Mouse (Mus musculus): Measurements from ENCODE around the gene Mlec. TPM values are rescaled to one million over a fixed set of nuclear protein-coding genes. Genes with fewer than 3 reads are reported as not detected.

Mlec gene
- total and polyA plus RNA-seq, 3 experiments = 156 to 167 TPM; not detected in 1

GRCm38 (mm10) chr5:115152132-115152956 is 5.6 kb downstream of the Mlec start:
- peaks cover 7 to 21% of the 10 kb centered on the region in 2 experiments for H3K4me1 ChIP-seq (ENCODE audit: control insufficient read depth in 1 of 2, insufficient read depth in 2 of 2, low read length in 2 of 2)

GRCm38 (mm10) chr5:115151457-115151856 is 6.5 kb downstream of the Mlec start:
- Histone ChIP-seq H3K36me3 (ENCODE audit: control insufficient read depth in 1 of 2, insufficient read depth in 2 of 2, low read length in 2 of 2) (peaks cover 22 to 26% of the 10 kb centered on the region in 2 experiments), H3K79me2 (ENCODE audit: control insufficient read depth, insufficient read depth, low read length, poor library complexity) (peaks cover 42% of the 10 kb centered on the region), H3K4me1 (ENCODE audit: control insufficient read depth in 1 of 2, insufficient read depth in 2 of 2, low read length in 2 of 2) (peaks cover 7 to 20% of the 10 kb centered on the region in 2 experiments), H3K27me3 (ENCODE audit: control insufficient read depth in 1 of 2, insufficient read depth in 2 of 2, low read length in 2 of 2) (no peaks in the 10 kb centered on the region), H3K27ac (ENCODE audit: control insufficient read depth, low read depth, low read length) (no peak overlapping the region), H3K9ac (ENCODE audit: control insufficient read depth, low read depth, low read length, poor library complexity, severe bottlenecking) (no peak overlapping the region), H3K9me3 (replicated peaks; ENCODE audit: insufficient read depth, low read length) (no peaks in the 10 kb centered on the region), H3K4me3 (ENCODE audit: control insufficient read depth in 1 of 2, insufficient read depth in 1 of 2, low read depth in 2 of 2, low read length in 2 of 2) (no peak overlapping the region)
- TF ChIP-seq MEF2A (IDR thresholded peaks at IDR 0.05; ENCODE audit: extremely low read depth, insufficient replicate concordance, low read depth, low read length, poor library complexity, severe bottlenecking) = no peak
- no peak for TF ChIP-seq GABPA (IDR thresholded peaks at IDR 0.05; ENCODE audit: low read depth, low read length)
- no peak for TF ChIP-seq TAL1 (IDR thresholded peaks at IDR 0.05; ENCODE audit: low read length)
- TF ChIP-seq MYB (IDR thresholded peaks at IDR 0.05; ENCODE audit: low read depth, low read length) = no peak
- TF ChIP-seq USF1 (IDR thresholded peaks at IDR 0.05; ENCODE audit: low read depth, low read length) = no peak
- no peak for TF ChIP-seq POLR2AphosphoS2 (IDR thresholded peaks at IDR 0.05; ENCODE audit: low read length)
- TF ChIP-seq ELF1 (IDR thresholded peaks at IDR 0.05; ENCODE audit: low read depth, low read length) = no peak
- no peak for TF ChIP-seq TBP (IDR thresholded peaks at IDR 0.05; ENCODE audit: low read depth, low read length)
- TF ChIP-seq BHLHE40 (IDR thresholded peaks at IDR 0.05; ENCODE audit: borderline replicate concordance, low read depth, low read length) = no peak
- no peak for TF ChIP-seq GATA1 (IDR thresholded peaks at IDR 0.05; ENCODE audit: low read depth, low read length)
- TF ChIP-seq MAFK (IDR thresholded peaks at IDR 0.05; ENCODE audit: borderline replicate concordance, low read depth, low read length) = no peak
- TF ChIP-seq POLR2AphosphoS5 (IDR thresholded peaks at IDR 0.05; ENCODE audit: borderline replicate concordance, low read depth, low read length) = no peak
- no peak for TF ChIP-seq RCOR1 (IDR thresholded peaks at IDR 0.05; ENCODE audit: low read depth, low read length)
- TF ChIP-seq MAX (IDR thresholded peaks at IDR 0.05; ENCODE audit: low read length) = no peak
- DNase-seq (ENCODE audit: low read depth, low spot score) = no peak

More at GRCm38 (mm10) chr5:115152132-115152956, 5.6 kb downstream of the Mlec start:
- Histone ChIP-seq H3K27ac (ENCODE audit: control insufficient read depth, low read depth, low read length) (no peak overlapping the region), H3K9ac (ENCODE audit: control insufficient read depth, low read depth, low read length, poor library complexity, severe bottlenecking) (no peak overlapping the region), H3K9me3 (replicated peaks; ENCODE audit: insufficient read depth, low read length) (no peaks in the 10 kb centered on the region), H3K36me3 (ENCODE audit: control insufficient read depth in 1 of 2, insufficient read depth in 2 of 2, low read length in 2 of 2) (peaks cover 23% of the 10 kb centered on the region in 2 experiments), H3K4me3 (ENCODE audit: control insufficient read depth in 1 of 2, insufficient read depth in 1 of 2, low read depth in 2 of 2, low read length in 2 of 2) (no peak overlapping the region), H3K79me2 (ENCODE audit: control insufficient read depth, insufficient read depth, low read length, poor library complexity) (peaks cover 51% of the 10 kb centered on the region), H3K27me3 (ENCODE audit: control insufficient read depth in 1 of 2, insufficient read depth in 2 of 2, low read length in 2 of 2) (no peaks in the 10 kb centered on the region)
- TF ChIP-seq EP300 (IDR thresholded peaks at IDR 0.05; ENCODE audit: low read depth in 1 of 2, low read length in 2 of 2) = no peak
- no peak for TF ChIP-seq ZMIZ1 (IDR thresholded peaks at IDR 0.05; ENCODE audit: low read depth, low read length)
- no peak for TF ChIP-seq RAD21 (IDR thresholded peaks at IDR 0.05; ENCODE audit: low read depth, low read length)
- TF ChIP-seq HCFC1 (IDR thresholded peaks at IDR 0.05; ENCODE audit: low read depth, low read length) = no peak
- TF ChIP-seq POLR2A (IDR thresholded peaks at IDR 0.05; ENCODE audit: control insufficient read depth in 1 of 2, insufficient read depth in 1 of 2, low read depth in 1 of 2, low read length in 2 of 2, poor library complexity in 1 of 2) = no peak
- TF ChIP-seq ETS1 (IDR thresholded peaks at IDR 0.05; ENCODE audit: low read depth, low read length) = no peak
- TF ChIP-seq POLR2AphosphoS5 (IDR thresholded peaks at IDR 0.05; ENCODE audit: borderline replicate concordance, low read depth, low read length) = no peak
- TF ChIP-seq NRF1 (IDR thresholded peaks at IDR 0.05; ENCODE audit: insufficient read depth, low read depth, low read length, poor library complexity, severe bottlenecking) = no peak
- no peak for TF ChIP-seq POLR2AphosphoS2 (IDR thresholded peaks at IDR 0.05; ENCODE audit: low read length)
- TF ChIP-seq SMC3 (IDR thresholded peaks at IDR 0.05; ENCODE audit: low read depth, low read length) = no peak
- no peak for TF ChIP-seq MAZ (IDR thresholded peaks at IDR 0.05; ENCODE audit: low read depth, low read length)
- TF ChIP-seq USF1 (IDR thresholded peaks at IDR 0.05; ENCODE audit: low read depth, low read length) = no peak
- TF ChIP-seq ELF1 (IDR thresholded peaks at IDR 0.05; ENCODE audit: low read depth, low read length) = no peak
- TF ChIP-seq CHD1 (IDR thresholded peaks at IDR 0.05; ENCODE audit: low read depth, low read length) = no peak
- no peak for TF ChIP-seq ZKSCAN1 (IDR thresholded peaks at IDR 0.05; ENCODE audit: low read depth, low read length)
- TF ChIP-seq UBTF (IDR thresholded peaks at IDR 0.05; ENCODE audit: borderline replicate concordance, insufficient read depth, low read depth, low read length) = no peak
- TF ChIP-seq TAL1 (IDR thresholded peaks at IDR 0.05; ENCODE audit: low read length) = no peak
- TF ChIP-seq MYC (IDR thresholded peaks at IDR 0.05; ENCODE audit: low read depth, low read length) = no peak
- TF ChIP-seq TCF12 (IDR thresholded peaks at IDR 0.05; ENCODE audit: low read depth, low read length) = no peak
- TF ChIP-seq ZC3H11A (IDR thresholded peaks at IDR 0.05; ENCODE audit: low read depth, low read length) = no peak
- no peak for DNase-seq (ENCODE audit: low read depth, low spot score)
